Mouse (Mus musculus) retina, postnatal 1 day (tissue): ENCODE data around the gene Klhl36.
A peak's percentile ranks its signal among the peaks of the same experiment; 100 is the strongest.
"Not testable (repeated sequence)": the region's sequence is repeated elsewhere in the genome, so short reads cannot be mapped to it uniquely, and the experiment has no call there.

Experiments used
- DNase-seq: peaks from one replicate; pipeline ENCODE4 v3.0.0-alpha.2; 2012

Klhl36 gene

DNA sequence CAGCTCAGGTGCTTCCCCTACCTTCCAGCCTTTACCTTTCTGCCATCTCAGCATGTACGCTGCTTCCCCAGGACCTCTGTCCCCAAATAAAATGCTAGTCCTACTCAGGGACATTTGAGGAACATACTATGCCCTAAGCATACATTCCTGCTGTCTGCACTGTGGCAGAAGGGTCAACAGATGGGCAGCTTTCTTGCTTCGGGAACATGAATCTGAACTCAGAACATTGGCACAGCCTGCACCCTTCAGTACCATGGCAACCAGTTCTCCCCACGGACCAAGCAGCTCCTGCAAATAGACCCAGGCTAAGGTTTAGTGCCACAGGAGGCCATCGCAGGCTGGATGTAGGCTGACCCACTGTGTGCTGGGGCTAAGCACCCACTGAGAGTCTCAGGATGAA is 25.2 kb upstream of the Klhl36 start:
- DNase-seq = no peak

- DNase-seq = peak; percentile 62
These were observed 24.5 kb upstream of the Klhl36 start for GRCm38 (mm10) chr8:119837553-119838071.

GRCm38 (mm10) chr8:119838100-119838982 is 23.7 kb upstream of the Klhl36 start:
- no peak for DNase-seq

GRCm38 (mm10) chr8:119838983-119839340 is 23.1 kb upstream of the Klhl36 start:
- no peak for DNase-seq

DNA sequence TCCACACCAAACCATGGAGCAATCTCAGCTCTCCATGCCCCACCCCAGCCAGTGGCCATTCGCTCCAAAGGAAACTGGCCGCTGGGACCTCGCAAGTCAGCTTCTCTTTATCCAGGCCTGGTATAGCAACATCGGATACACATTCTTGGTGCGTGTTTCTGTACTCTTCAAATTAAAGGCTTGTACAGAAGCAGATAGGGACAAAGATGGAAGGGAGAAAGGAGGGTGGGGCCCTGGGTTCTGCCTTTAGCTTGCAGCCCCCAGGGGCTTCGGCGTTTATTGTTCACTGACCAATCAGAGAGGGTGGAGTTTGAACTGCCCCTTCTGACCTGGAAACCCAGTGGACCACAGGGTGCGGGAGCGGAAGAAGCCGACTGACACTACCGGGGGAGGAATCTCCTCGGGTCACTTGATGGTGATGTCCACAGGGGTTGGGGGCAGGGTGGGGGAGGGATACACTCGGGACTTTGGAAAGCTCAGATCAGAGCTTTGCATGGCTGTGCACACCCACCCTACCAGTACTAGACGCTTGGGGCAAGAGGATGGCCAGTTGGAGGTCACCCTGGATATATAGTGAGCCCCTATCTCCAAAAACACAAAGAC is 22.5 kb upstream of the Klhl36 start:
- DNase-seq = peak; percentile 65

DNA sequence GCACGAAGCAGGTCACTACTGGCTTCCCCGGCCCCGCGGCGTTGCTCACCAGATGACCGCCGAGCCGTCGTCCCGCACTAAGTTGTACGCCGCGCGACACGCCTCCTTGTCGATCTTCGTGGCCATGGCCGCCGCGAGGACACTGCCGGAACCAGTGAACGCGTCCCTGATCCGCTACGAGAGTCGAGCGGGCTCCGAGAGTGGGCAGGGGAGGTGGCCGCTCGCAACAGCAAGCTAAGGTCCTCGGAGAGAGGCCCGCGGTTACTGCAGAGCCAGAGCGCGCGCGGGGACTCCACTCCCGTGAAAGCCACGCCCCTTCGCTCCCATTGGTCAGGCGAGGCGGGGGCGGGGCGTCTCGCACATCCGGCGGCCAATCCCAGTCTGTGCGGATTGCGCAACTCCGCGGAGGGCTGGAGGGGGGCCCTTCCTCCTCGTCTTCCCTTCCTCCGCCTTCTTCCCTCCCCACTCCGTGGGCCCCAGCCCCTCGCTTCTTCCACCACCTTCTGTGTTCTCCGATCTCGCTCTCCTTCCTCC is 21.7 kb upstream of the Klhl36 start, which contains the start of gene Cotl1:
Gene Cotl1, minus strand, starts transcription at position 270 of the 534 bp plus-strand sequence.
- DNase-seq = peak; percentile 98

- no peak for DNase-seq
These were observed 21.1 kb upstream of the Klhl36 start for GRCm38 (mm10) chr8:119840905-119841411.

DNA sequence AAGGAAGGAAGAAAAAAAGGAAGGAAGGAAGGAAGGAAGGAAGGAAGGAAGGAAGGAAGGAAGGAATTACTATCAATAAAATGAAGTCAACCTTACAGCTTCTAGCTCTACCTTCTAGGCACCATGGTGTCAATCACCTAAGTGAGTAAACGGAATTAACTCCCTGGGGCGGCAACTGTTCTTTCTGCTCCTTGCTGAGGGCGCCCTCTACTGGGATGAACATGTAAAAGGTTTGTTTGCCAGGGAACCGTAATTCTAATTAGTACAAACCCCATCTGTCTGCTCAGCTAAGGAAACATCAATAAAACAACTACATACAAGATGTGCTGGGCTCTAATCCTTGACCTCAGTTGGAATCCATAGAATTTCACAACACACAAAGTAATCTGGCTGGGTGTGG is 18.6 kb upstream of the Klhl36 start:
- DNase-seq = peak; percentile 90

DNA sequence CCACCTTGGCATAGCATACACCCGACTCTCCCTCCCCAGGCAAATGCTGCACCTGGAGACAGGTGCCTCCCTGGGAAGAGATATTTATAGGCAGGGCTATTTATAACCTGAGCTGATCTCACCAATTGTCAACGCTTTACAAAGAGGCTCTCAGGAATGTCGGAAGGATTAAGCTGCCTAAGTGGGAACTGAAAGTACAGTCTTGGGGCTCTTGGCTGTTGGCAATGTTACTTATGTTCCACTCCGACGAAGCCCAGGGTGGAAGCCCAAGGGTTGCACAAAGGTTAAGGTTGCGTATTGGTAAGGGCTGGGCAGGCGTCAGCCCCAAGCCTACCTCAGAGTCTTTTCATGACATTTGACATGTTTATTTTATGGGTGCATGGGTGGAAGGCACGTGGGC is 17.5 kb upstream of the Klhl36 start:
- no peak for DNase-seq

DNA sequence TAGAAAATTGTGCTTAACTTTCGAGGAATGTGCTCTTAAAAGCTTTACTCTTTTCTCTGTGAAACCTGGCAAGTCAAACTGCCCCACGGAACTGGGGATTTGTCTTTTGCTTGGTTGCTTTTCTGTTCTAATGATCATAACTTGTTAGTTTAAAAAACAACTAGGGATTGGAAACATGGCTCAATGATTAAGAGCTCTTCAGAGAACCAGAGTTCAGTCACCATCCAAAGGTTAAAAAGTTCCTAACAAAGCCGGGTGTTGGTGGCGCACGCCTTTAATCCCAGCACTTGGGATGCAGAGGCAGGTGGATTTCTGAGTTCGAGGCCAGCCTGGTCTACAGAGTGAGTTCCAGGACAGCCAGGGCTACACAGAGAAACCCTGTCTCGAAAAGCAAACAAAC is 16.3 kb upstream of the Klhl36 start:
- not testable (repeated sequence) for DNase-seq

DNA sequence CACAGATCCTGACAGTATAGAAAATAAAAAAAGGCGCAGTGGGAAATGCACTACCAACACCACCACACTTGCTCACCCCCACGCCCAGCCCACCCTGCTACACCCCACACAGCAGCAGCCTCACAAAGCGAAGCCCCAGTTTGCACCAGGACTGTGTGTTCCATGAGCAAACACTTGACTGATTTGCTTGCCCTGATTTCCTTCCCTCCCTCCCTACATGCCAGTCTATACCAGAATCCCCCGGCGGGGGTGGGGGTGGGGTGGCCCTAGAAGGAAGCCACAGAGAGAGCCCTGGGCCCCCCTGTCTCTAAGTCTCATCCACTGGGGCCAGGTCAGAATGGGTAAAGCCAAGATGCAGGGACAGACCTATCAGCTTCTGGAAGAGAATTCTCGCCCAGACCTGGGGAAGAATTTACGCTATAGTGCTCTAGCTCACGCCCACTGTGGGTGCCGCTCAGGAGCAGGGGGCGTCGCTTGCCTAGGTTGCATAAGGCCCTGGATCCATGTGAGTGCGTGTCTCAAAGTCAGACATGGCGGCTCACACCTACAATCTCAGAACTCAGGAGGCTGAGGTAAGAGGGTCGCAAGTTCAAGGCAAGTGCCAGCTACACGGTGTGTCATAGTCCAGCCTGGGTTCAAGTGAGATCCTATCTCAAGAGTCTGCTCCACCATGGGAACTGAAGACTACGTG is 14.7 kb upstream of the Klhl36 start:
- DNase-seq = no peak

DNA sequence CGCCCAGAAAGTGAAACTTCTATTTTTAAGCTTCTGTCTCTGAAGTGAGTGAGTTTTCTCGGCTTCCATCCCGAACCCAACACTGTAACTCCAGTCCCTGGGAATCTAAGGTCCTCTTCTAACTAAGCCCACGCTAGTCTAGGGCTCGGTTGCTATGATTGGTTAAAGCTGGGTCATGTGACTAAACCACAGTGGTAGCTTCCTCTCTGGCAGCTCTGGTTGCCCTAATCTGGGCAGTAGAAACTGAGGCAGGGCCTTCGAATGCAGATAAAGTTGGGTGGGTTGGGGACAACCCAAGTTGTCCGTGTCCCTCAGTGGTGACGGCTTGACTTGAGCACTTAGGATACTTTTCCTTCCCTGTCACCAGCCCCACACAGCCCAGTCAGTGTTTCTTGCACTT is 8.5 kb upstream of the Klhl36 start:
- no peak for DNase-seq

DNA sequence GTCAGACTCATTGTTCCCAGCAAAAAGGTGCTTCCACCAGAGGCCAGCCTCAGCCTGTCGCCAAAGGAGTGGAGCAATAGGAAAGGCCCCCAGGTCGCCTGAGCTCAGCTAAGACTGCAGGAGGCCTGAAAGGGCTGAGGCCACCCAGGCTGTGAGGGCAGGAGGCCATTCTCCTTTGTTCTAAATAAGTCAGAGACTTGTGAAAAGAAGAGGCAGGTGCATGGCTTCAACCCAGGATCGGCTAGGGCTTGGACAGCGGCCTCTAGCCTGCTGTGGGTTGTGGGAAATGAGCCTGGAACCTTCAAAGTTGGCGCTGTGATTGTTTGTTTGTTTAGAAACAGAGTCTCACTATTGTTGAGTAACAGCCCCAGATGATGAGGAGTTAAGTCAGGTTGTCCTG is 8.0 kb upstream of the Klhl36 start:
- DNase-seq = peak; percentile 55

- no peak for DNase-seq
These were observed 6.4 kb upstream of the Klhl36 start for GRCm38 (mm10) chr8:119855656-119856055.

GRCm38 (mm10) chr8:119857767-119858166 is 4.3 kb upstream of the Klhl36 start:
- DNase-seq = no peak

DNA sequence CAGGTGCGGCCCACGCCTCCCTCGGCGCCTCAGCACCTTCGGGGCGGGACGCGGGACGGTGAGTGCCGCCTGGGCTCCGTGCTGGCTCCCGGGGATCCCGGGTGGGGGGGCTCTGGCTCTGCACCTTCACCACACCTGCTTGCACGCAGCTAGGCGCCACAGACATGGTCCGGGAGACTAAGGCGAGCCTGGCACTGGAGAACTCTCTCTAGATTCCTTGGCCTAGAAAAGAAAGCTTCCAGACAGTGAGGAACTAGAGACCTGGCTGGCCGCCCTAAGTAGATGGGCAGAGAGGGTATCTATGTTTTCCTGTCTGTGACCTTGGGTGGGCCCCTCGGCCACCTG is 296 bp downstream of the Klhl36 start:
- no peak for DNase-seq

- DNase-seq = no peak
These were observed 683 bp downstream of the Klhl36 start for GRCm38 (mm10) chr8:119862749-119863148.

- no peak for DNase-seq
These were observed 7.5 kb downstream of the Klhl36 start for GRCm38 (mm10) chr8:119869616-119870015.

- no peak for DNase-seq
These were observed 11.1 kb downstream of the Klhl36 start for GRCm38 (mm10) chr8:119873181-119873580.

DNA sequence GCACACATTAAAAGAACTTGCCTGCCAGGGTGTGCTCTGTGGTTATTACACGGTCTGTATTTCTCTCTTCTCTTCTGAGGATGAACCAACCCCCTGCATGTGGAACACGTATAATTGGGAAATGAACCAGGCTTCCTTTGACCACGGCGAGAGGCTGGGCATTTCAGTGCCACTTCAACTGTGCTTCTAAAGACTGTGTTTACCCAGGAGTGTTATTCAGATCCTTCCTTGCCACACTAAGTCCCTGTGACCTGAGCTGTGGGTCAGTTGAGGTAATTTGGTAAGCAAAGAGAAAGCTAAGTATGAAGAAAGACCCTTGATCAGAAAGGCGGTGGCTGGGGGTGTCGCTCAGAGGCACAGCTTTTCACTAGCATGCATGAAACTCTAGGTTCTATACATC is 19.2 kb downstream of the Klhl36 start:
- no peak for DNase-seq

GRCm38 (mm10) chr8:119881917-119882316 is 19.9 kb downstream of the Klhl36 start:
- no peak for DNase-seq

- no peak for DNase-seq
These were observed 21.2 kb downstream of the Klhl36 start for GRCm38 (mm10) chr8:119883281-119883680.

GRCm38 (mm10) chr8:119885612-119886011 is 23.5 kb downstream of the Klhl36 start:
- peak; percentile 64 for DNase-seq
